Mouse (Mus musculus): ENCODE results near the gene Rab38. TPM values are rescaled to one million over a fixed set of nuclear protein-coding genes. Genes with fewer than 3 reads are reported as not detected.

Gene Rab38
- 3.5 and 5.8 TPM in 2 replicates for polyA plus RNA-seq (2015; fragmentation: Nextera tagmentation; extraction: Ambion mirVana)

GRCm38 (mm10) chr7:88429786-88430691 is at the start of gene Rab38:
Gene Rab38, plus strand, starts transcription at chr7:88430273.

Other genes starting within 250 kb of the Rab38 start
- gene Ctsc, start 152.2 kb upstream of the Rab38 start, polyA plus RNA-seq (2015; fragmentation: Nextera tagmentation; extraction: Ambion mirVana) = 39.3 and 51.2 TPM in 2 replicates